Mouse (Mus musculus) cortical plate, adult 2 months (tissue): Measurements from ENCODE around the gene Tmem132d. TPM values are rescaled to one million over a fixed set of nuclear protein-coding genes. Genes with fewer than 3 reads are reported as not detected.
A peak's percentile ranks its signal among the peaks of the same experiment; 100 is the strongest.

Source experiments
- H3K27ac ChIP-seq: fragments of 200-500 bp; 2 replicates; pipeline ENCODE4 v1.5.1; 2012; ENCODE audit warnings: low read length, control low read depth, inconsistent platforms; ENCODE audit not compliant: insufficient read depth
- H3K4me1 ChIP-seq: fragments of 200-500 bp; 2 replicates; pipeline ENCODE4 v1.6.1; 2011; ENCODE audit warnings: low read length; ENCODE audit not compliant: control insufficient read depth, insufficient read depth
- H3K4me3 ChIP-seq: fragments of 200-500 bp; 2 replicates; pipeline ENCODE4 v1.5.1; 2011; ENCODE audit warnings: mild to moderate bottlenecking, low read length, control low read depth; ENCODE audit not compliant: insufficient read depth
- CTCF ChIP-seq: fragments of 200-500 bp; IDR thresholded peaks from 2 replicates; pipeline ENCODE4 v1.5.1; 2011; ENCODE audit warnings: mild to moderate bottlenecking, control low read depth, low read length; ENCODE audit not compliant: insufficient read depth; ENCODE audit errors: extremely low read depth
- POLR2A ChIP-seq: fragments of 200-500 bp; IDR thresholded peaks from 2 replicates; pipeline ENCODE4 v1.6.1; 2011; ENCODE audit warnings: mild to moderate bottlenecking, low read length, control low read depth; ENCODE audit not compliant: insufficient read depth; ENCODE audit errors: extremely low read depth
- polyA plus RNA-seq: library from polyadenylated mRNA; depleted of rRNA; stranded (reverse); fragments of >200 nt; gene quantifications from 2 replicates; pipeline ENCODE4 v1.2.3, GENCODE M21; 2012

Tmem132d gene
- polyA plus RNA-seq, 1 experiment, result 27.6 TPM

DNA sequence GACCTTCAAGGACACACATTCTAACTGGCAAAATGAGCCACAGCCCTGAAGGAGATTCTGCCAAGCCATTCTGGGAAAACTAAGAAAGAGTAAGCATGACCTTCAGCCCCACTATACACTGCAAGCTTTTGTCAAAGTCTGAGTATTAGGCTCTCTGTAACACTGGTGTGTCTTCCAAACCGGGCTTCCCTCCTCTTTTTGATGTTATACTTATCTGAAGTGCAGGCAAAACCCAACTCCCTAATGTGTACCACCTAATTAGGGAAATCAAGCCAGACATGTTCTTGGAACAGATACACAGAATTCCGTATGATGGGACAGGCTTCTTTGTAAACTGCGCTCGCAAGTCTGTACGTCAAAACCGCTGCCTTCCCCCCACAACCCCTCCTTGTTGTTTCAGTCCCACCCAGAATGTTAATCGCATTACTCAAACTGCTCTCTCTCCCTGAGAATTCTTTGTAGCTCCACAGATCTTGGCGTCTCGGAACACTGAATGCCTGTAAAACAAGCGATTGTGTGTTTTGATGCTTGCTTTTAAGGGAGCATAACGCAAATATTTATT lies 14.6 kb downstream of the Tmem132d start:
- no peak overlapping the region for H3K27ac ChIP-seq
- TF ChIP-seq POLR2A, result no peak
- no peak for TF ChIP-seq CTCF
- no peaks in the 10 kb centered on the region for H3K4me1 ChIP-seq
- no peak overlapping the region for H3K4me3 ChIP-seq

DNA sequence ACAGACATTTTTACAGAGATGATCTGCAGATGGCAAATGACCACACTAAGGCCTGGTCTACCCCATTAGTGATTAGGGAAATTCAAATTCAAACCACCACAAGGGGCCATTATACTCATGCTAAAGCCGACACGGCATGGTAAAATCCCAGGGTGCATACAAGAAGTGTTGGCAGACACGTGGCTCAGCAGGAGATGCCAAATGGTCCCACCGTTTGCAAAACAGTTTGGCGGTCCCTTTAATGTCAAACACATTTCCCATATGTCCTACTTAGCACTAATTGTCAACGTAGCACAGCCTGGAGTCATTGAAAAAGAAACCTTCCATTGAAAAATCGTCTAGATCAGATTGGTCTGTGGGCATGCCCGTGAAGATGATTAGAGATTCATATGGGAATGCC lies 18.8 kb downstream of the Tmem132d start:
- TF ChIP-seq CTCF, result no peak
- no peak for TF ChIP-seq POLR2A
- H3K27ac ChIP-seq, result no peak overlapping the region
- no peak overlapping the region for H3K4me3 ChIP-seq
- H3K4me1 ChIP-seq, result no peaks in the 10 kb centered on the region; the same call in 1 of the 2 replicates

DNA sequence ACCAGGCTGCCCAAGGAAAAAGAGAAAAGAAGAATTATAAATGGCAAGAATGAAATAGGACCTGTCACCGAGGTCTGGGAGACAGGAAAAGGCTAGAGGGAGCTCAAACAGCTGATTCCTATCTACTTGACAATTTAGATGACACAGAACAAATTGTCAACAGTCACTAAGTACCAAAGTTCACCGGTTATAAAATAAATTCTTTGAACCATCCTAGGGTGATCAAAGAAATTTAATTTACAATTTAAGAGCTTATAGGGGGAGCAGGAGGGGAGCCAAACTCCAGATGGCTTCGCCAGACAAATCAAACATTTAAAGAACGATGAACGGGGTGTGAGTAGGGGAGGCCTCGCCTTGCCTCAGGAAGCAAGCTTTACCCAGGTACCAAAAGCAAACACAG lies 20.6 kb downstream of the Tmem132d start:
- TF ChIP-seq CTCF, result no peak
- Histone ChIP-seq H3K4me3 (no peak overlapping the region), H3K27ac (no peak overlapping the region), H3K4me1 (no peaks in the 10 kb centered on the region; the same call in 1 of the 2 replicates)

DNA sequence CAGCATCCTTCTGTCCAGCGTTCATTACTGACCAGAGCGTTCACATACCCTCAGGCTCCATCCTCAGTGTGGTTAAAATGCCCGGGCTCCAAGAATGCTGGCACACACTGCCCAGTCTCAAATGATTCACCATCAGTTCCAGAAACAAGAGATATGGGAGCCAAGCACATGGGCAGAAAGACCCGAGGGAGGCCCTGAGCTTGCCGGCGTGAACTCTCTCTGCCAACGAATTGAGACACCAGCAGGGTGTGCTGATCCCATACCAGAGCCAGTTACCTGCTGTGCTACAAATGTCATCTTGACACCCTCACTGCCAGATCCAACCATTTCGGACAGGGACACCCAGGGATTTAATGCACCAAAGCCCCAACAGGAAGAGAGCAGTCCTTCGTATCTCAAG lies 25.3 kb downstream of the Tmem132d start:
- TF ChIP-seq POLR2A (no peak), CTCF (no peak)
- no peak overlapping the region for H3K4me3 ChIP-seq
- no peak overlapping the region for H3K27ac ChIP-seq
- H3K4me1 ChIP-seq, result no peaks in the 10 kb centered on the region; the same call in 1 of the 2 replicates

DNA sequence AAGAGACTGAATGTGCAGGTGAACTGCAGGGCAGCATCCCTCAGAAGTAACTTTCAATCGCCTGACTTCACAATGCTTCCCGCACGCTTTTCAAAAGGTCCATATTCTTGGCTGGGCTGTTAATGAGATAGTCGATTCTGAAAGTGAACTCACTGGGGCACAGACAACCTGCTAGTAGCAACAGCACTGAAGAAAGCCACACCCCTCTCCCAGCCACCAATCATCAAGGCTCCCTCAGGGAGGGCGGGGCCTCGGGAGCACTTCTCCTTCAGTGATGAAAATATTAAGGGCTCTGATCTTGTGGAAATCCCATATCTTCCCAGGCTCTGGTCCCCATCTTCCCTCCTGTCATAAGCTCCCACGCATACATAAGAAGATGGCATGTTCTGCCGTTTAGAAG lies 27.8 kb downstream of the Tmem132d start:
- Histone ChIP-seq H3K4me3 (no peak overlapping the region), H3K27ac (no peak overlapping the region), H3K4me1 (no peaks in the 10 kb centered on the region)
- TF ChIP-seq CTCF, result no peak
- no peak for TF ChIP-seq POLR2A

DNA sequence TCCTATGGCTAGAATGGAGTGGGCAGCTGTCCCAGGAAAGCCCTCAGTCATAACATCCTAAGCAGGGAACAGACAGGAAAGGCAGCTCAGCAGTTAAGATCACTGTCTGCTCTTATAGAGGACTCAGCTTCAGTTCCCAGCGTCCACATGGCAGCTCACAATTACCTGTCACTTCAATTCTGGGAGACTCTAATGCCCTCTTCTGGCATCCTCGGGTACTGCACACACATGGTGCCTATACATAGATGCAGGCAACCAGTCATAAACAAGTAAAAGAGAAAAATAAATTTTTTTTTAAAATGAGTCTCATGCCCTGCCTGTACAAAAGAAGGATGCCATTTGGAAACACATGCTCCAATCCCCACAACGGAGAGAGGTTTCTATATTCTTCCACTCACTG lies 28.7 kb downstream of the Tmem132d start:
- TF ChIP-seq POLR2A (no peak), CTCF (no peak)
- Histone ChIP-seq H3K4me1 (no peaks in the 10 kb centered on the region), H3K4me3 (no peak overlapping the region), H3K27ac (no peak overlapping the region)

DNA sequence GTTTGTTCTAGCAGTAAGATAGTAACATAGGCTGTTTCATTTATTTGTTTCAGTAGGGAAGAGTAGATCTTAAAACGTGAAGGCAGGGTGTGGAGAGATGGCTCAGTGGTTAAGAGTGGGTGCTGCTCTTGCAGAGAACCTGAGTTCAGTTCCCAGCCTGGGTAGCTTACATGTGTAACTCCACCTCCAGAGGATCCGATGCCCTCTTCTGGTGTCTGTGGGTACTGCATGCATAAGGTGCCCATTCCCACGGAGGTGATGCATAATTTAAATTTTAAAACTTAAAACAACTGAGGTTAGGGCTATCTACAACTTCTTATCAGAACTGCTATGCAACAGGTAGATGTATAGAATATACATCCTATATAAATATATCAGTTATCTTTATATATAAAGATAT lies 40.5 kb downstream of the Tmem132d start:
- Histone ChIP-seq H3K27ac (no peak overlapping the region), H3K4me3 (no peak overlapping the region), H3K4me1 (no peaks in the 10 kb centered on the region)
- TF ChIP-seq POLR2A (no peak), CTCF (no peak)

DNA sequence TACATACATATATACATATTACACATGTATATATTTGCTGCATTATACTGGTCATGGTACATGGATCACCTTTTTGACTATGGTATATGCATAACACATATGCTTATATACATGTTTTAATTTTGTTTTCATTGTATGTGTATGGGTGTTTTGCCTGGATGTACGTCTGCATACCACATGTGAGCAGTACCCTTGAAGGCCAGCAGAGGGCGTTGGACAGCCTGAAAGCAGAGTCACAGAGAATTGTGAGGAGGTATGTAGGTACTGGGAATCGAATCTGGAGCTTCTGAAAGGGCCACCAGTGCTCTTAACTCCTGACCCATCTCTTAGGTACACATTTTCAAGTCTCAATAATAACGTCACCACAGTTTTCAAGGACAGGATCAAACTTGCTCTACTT lies 43.2 kb downstream of the Tmem132d start:
- no peak overlapping the region for H3K4me3 ChIP-seq
- H3K27ac ChIP-seq, result no peak overlapping the region
- TF ChIP-seq CTCF (peak; percentile 29; the same call in 1 of the 2 replicates), POLR2A (no peak)
- no peaks in the 10 kb centered on the region for H3K4me1 ChIP-seq

DNA sequence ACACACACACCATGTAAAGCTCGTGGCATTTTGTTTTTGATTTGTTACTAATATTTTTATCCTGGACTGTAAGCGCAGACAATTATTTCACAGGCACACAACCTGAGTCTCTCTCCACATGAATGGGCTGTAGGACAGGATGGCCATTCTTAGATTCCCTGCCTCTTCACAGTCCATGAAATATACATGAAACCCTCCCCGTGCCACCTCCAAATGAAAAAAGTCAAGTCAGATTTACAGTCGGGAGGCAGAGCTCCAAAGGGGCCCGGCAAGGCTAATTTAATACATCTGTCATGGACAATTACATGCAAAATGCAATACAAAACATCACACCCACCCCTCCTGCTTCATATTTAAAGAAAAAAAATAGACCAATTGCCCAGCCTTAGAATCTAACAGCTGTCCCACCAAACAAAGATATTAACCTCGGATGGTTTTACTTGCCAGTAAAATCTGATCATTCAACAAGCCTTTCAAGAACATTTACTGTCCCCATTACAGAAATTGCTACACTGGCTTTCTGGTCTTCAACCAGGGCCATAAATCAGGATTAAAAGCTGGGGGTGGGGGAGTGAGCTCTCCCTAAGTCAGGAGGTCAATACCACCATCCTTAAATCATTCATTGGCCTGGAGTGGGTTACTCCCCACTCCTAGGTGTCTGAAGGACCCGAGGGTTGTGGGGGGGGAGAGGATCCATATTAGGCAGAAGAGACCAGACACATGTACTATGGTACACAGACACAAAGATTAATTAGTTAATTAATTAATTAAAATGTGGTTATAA lies 44.3 kb downstream of the Tmem132d start:
- no peak for TF ChIP-seq CTCF
- no peak for TF ChIP-seq POLR2A
- no peak overlapping the region for H3K4me3 ChIP-seq
- H3K4me1 ChIP-seq, result no peaks in the 10 kb centered on the region
- H3K27ac ChIP-seq, result no peak overlapping the region

DNA sequence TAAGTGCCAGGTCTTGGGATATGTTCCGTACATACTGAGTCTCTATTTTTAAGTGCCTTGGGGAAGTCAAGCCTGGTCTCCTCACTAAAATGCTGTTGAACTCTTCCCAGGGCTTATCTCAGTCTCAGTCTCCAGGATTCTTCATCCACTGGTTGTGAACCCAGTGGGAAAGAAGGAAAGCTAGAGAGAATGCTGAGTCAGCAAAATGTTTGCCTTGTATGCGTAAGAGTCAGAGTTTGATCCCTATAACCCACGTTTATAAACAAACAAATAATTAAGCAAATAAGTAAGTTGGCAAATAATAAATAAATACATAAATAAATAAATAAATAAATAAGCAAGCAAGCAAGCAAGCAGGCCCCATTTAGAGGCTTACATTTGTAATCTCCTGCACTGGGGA lies 63.1 kb downstream of the Tmem132d start:
- TF ChIP-seq POLR2A, result no peak
- no peak for TF ChIP-seq CTCF
- H3K4me1 ChIP-seq, result peaks cover 3% of the 10 kb centered on the region
- H3K27ac ChIP-seq, result 0 out of 2 replicates have a peak overlapping the region, but pooled peaks have one; percentile 74
- no peak overlapping the region for H3K4me3 ChIP-seq
